Mouse (Mus musculus) neural tube, embryonic 15.5 days (tissue): Measurements from ENCODE around the gene Dapk2. TPM values are rescaled to one million over a fixed set of nuclear protein-coding genes. Genes with fewer than 3 reads are reported as not detected.

Experiments
- ATAC-seq: fragments of 200-750 bp; cut with Nextera tagmentation; 2 replicates; pipeline ENCODE4 v1.8.0; 2017; ENCODE audit warnings: mild to moderate bottlenecking, moderate TSS enrichment, moderate library complexity; ENCODE audit not compliant: low FRiP score
- H3K27ac ChIP-seq: fragments of 300-500 bp; sonication (generic); replicated peaks from 2 replicates; pipeline ENCODE4 v1.5.1; 2015; ENCODE audit warnings: mild to moderate bottlenecking, inconsistent platforms
- H3K27me3 ChIP-seq: fragments of 300-500 bp; sonication (generic); replicated peaks from 2 replicates; pipeline ENCODE4 v1.6.1; 2015; ENCODE audit warnings: inconsistent platforms
- H3K36me3 ChIP-seq: fragments of 300-500 bp; sonication (generic); 2 replicates; pipeline ENCODE4 v1.6.1; 2015; ENCODE audit warnings: inconsistent platforms
- H3K4me1 ChIP-seq: fragments of 300-500 bp; sonication (generic); 2 replicates; pipeline ENCODE4 v1.6.1; 2015; ENCODE audit warnings: inconsistent platforms
- H3K4me2 ChIP-seq: fragments of 300-500 bp; sonication (generic); 2 replicates; pipeline ENCODE4 v1.6.1; 2015; ENCODE audit warnings: inconsistent platforms, mild to moderate bottlenecking, moderate library complexity
- H3K4me3 ChIP-seq: fragments of 300-500 bp; sonication (generic); replicated peaks from 2 replicates; pipeline ENCODE4 v1.5.1; 2015; ENCODE audit warnings: mild to moderate bottlenecking, inconsistent platforms
- H3K9ac ChIP-seq: fragments of 300-500 bp; sonication (generic); replicated peaks from 2 replicates; pipeline ENCODE4 v1.6.1; 2015; ENCODE audit warnings: mild to moderate bottlenecking, inconsistent platforms
- H3K9me3 ChIP-seq: fragments of 300-500 bp; sonication (generic); replicated peaks from 2 replicates; pipeline ENCODE4 v1.6.1; 2016; ENCODE audit warnings: inconsistent platforms
- WGBS: fragments of 180-500 bp; shearing (Covaris S2); methylation state at CpG from one replicate; pipeline ENCODE4 v1.1.7; 2015; ENCODE audit warnings: mixed read lengths; 5-methylcytosine and 5-hydroxymethylcytosine counted together
- polyA plus RNA-seq: library from polyadenylated mRNA; unstranded; fragments of >200 nt; fragmentation: Nextera tagmentation; extraction: Ambion mirVana; gene quantifications from 2 replicates; pipeline ENCODE4 v1.2.1, GENCODE M21; 2015

Gene Dapk2
- polyA plus RNA-seq, 1 experiment from 2014 or later: 0.69 TPM

DNA sequence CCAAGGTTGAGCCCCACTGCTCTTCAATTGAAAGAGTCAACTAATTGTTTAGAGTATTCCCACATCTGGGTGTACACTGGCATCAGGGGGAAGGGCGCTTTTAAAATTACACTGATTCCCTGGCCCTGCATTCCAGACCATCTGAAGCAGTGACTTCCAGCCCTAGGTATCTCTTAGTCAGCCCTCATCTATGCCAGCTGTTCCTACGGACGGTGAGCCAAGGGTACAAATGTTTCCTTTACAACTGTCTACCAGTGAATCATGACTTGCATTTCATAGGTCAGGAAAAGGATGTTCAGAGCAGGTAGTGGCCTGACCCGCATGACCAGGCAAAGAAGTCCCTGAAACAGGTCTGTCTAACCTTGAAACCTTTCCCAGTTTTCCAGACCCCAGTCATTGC lies 59.9 kb downstream of the Dapk2 start:
- no peak for ATAC-seq

DNA sequence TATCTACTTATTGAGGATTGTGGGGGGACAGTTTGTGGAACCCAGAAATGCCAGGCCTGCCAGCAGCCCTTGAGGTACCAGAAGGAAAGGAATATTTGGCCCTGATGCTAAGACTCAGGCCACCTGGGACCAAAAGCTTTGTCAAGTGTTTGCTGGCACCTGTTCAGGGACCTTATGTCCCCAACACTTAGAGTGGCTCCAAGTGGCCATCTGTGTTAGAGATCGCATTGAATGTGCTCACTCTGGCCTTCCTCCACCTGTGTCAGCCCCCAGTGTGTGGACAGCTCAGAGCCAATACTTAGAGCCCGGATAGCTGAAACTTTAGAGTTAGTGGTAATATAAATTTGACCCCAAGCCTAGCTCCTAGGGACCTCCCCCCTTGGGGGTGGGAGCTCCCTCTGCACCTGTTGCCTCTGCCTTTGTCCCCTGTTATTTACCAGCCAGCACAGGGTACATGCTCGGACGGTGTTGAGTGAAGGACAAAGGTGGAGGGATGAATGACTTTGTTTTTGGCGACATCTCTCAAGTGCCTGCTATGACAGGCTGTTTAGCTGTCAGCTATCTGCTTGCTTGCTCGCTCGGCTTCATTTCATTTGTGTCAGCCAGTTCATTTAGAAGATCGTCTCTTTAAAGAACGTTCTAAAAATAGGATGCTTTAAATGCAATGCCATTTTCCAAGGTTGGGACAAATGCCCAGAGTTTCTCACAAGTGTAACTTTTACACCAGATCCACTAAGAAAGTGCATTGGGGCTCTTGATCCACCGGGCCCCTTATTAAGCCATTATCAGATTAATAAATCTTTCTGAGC lies 61.1 kb downstream of the Dapk2 start:
- H3K36me3 ChIP-seq: no peaks in the 10 kb centered on the region
- H3K4me2 ChIP-seq: no peak overlapping the region
- ATAC-seq: no peak
- H3K9ac ChIP-seq: no peak overlapping the region
- no peaks in the 10 kb centered on the region for H3K27me3 ChIP-seq
- whole genome bisulfite sequencing: 69% methylated on average over 10 of the region's 10 CpGs
- H3K9me3 ChIP-seq: no peaks in the 10 kb centered on the region
- no peaks in the 10 kb centered on the region for H3K4me1 ChIP-seq
- no peak overlapping the region for H3K27ac ChIP-seq
- H3K4me3 ChIP-seq: no peak overlapping the region

More for the DNA sequence above, 59.9 kb downstream of the Dapk2 start:
- no peak overlapping the region for H3K27ac ChIP-seq
- WGBS: 84% methylated on average over 4 of the region's 4 CpGs
- no peak overlapping the region for H3K4me2 ChIP-seq
- no peaks in the 10 kb centered on the region for H3K36me3 ChIP-seq
- H3K9ac ChIP-seq: no peak overlapping the region
- H3K27me3 ChIP-seq: no peaks in the 10 kb centered on the region
- H3K4me3 ChIP-seq: no peak overlapping the region
- no peaks in the 10 kb centered on the region for H3K9me3 ChIP-seq
- no peaks in the 10 kb centered on the region for H3K4me1 ChIP-seq

DNA sequence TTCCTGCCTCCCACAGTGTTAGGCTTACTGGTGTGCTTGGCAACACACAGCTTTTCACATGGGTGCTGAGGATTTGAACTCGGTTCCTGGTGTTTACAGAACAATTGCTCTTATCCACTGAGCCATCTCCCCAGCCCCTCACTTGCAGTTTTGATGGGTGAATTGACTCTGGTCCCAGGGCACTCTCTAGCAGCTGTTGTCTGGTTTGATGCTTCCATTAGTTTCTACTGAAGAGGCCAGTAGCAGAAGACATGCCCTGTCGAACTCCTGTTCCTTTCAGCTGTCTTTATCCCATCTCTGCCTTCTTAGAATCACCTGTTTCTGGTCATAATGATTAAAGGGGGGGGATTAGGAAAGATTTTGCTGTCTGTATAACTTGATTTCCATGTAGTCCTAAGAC lies 65.8 kb downstream of the Dapk2 start:
- H3K9me3 ChIP-seq: no peaks in the 10 kb centered on the region
- no peak overlapping the region for H3K9ac ChIP-seq
- no peak for ATAC-seq
- no peak overlapping the region for H3K4me2 ChIP-seq
- H3K4me1 ChIP-seq: no peaks in the 10 kb centered on the region
- H3K36me3 ChIP-seq: no peaks in the 10 kb centered on the region
- no peak overlapping the region for H3K4me3 ChIP-seq
- WGBS: 82% methylated on average over 2 of the region's 2 CpGs
- no peak overlapping the region for H3K27ac ChIP-seq
- no peaks in the 10 kb centered on the region for H3K27me3 ChIP-seq

DNA sequence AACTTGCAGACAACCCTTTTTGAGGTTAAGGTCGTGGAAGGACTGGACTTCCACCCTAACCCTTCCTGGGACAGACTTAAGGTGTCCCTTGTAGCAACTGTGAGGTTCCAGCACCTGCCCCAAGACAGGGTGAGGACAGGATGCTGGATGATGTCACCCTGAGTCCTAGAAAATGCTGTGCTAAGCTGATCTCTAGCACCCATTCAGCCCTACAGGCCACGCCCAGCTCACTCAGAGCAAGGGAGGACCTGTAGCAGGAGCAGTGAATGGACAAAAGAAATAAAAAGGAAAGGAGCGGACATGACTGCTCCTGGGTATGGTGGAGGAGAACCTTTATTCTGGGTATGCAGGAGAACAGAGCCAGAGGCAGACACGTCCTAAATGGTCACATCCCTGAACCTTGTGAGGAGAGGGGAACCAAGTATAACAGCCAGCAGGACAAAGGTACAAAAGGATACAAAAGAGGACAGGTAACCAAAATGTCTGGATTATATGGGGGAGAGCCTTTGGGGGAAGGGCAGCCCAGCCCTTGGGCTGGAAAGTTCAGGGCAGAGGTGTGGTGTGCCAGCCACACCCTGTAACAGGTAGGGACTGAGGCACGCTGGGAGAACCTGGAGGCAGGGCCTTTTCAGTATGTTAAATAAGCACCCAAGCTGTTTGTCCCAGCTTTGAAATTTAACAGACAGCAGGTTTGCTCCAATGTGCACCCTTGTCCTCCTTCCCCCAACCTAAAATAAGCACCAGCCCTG lies 67.9 kb downstream of the Dapk2 start:
- H3K4me2 ChIP-seq: no peak overlapping the region
- H3K9ac ChIP-seq: no peak overlapping the region
- WGBS: 74% methylated on average over 5 of the region's 5 CpGs
- ATAC-seq: no peak
- H3K27ac ChIP-seq: no peak overlapping the region
- H3K9me3 ChIP-seq: no peaks in the 10 kb centered on the region
- no peaks in the 10 kb centered on the region for H3K27me3 ChIP-seq
- H3K4me1 ChIP-seq: no peaks in the 10 kb centered on the region
- no peaks in the 10 kb centered on the region for H3K36me3 ChIP-seq
- no peak overlapping the region for H3K4me3 ChIP-seq

DNA sequence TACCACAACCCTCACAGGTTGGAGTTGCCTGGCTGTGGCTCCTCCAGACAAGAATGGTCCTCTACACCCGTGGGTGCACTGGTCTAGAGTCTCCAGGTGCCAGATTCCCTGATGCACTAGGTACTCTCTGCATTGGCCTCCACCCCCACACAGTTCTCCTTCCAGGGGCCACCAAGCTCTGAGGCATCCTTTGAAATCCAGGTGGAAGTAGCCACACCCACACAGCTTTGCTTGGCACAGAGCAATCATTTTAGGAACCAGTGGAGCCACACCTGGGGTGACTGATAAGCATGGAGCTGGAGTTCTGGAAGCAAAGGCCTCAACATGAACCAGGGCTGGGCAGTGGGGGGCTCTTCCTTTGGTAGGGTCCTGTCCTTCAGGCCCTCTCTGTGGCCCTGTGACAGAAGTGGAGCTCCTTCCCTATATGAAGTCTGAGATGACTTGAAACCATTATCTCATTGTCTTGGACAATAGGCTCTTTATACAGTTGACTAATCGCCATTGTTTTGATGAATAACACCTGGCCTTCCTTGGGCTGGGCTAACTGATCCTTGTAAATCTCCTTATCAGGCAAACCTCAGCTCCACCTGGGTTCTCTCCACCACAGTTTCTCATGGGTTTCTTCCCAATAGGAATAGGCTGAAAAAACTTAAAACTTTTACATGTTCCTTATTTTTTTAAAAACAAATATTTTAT lies 70.6 kb downstream of the Dapk2 start:
- WGBS: 67% methylated on average over 2 of the region's 2 CpGs
- Histone ChIP-seq H3K27me3 (no peaks in the 10 kb centered on the region), H3K4me1 (no peaks in the 10 kb centered on the region), H3K4me3 (no peak overlapping the region), H3K36me3 (no peaks in the 10 kb centered on the region), H3K27ac (no peak overlapping the region), H3K9me3 (no peaks in the 10 kb centered on the region), H3K9ac (no peak overlapping the region), H3K4me2 (no peak overlapping the region)
- ATAC-seq: no peak

DNA sequence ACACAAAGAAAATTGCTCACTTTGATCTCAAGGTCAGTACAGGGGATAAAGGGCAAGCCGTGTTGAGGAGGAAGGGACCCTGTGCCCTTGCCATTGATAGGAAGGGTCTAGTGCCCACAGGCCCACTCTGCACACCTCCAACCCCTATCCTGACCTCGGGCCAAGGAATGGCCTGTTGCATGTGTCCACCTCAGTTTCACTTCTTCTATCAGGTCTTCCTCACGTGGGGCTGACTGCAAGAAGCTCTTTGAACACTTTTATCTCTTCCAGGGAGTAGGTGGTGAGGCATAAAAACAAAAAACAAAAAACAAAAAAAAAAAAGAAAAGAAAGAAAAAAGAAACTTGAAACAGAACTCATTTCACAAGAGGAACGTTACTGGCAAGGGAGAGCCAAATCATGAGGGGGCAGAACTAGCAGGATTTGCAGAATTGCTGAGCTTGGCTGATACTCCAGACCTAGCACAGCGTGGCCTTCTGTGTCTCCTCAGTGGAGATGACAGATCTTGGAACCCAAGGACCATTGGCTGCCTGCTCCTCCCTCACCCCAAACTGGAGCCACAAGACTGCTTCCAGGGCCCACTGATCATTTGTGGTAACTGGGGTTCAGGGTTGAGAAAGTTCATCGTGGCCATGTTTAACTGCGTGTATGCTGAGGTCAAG lies 73.9 kb downstream of the Dapk2 start:
- no peak for ATAC-seq
- Histone ChIP-seq H3K36me3 (no peaks in the 10 kb centered on the region), H3K27me3 (no peaks in the 10 kb centered on the region), H3K4me2 (no peak overlapping the region), H3K9ac (no peak overlapping the region), H3K27ac (no peak overlapping the region), H3K9me3 (no peaks in the 10 kb centered on the region), H3K4me3 (no peak overlapping the region), H3K4me1 (no peaks in the 10 kb centered on the region)
- 69% methylated on average over 7 of the region's 7 CpGs for WGBS

DNA sequence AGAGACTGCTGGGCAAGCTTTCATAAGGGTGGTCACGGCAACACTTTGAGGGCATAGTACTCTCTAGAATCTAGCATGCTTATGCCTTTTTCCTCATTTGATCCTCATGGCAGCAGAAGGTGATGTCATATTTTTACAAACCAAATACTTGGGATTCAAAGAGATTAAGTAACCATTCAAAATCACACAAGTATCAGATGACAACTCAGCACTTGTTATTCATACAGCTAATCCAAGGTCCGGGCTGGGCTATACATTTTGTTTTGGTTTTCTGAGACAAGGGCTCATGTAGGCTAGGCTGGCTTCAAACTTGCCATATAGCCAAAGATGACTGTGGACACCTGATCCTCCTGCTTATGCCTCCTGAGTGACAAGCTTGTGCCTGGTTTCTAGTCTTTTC lies 78.6 kb downstream of the Dapk2 start:
- Histone ChIP-seq H3K4me3 (no peak overlapping the region), H3K4me1 (no peaks in the 10 kb centered on the region), H3K36me3 (no peaks in the 10 kb centered on the region), H3K9ac (no peak overlapping the region), H3K27ac (no peak overlapping the region), H3K9me3 (no peaks in the 10 kb centered on the region), H3K4me2 (no peak overlapping the region), H3K27me3 (no peaks in the 10 kb centered on the region)
- WGBS: 75% methylated on average over 2 of the region's 2 CpGs
- no peak for ATAC-seq

DNA sequence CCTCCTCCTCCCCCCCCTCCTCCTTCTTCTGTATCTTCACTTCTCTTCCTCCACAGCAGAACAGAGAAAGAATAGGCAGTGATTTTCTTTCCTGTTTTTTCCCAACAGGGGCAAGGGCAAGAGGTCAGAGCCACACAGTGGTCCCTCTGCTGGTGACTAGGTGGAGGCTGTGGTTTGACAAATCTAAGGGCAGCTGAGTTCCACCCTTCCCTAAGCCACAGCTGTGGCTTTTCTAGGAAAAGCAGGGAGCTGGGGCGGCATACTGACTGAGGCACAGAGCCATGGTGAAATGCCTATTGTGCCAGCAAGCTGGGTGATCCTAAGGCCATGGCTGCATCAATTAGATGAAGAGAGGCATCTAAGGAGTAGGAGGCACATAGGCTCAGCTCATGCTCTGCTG lies 79.7 kb downstream of the Dapk2 start:
- no peak overlapping the region for H3K4me2 ChIP-seq
- WGBS: 54% methylated on average over 1 of the region's 1 CpGs
- no peaks in the 10 kb centered on the region for H3K4me1 ChIP-seq
- no peak for ATAC-seq
- no peak overlapping the region for H3K4me3 ChIP-seq
- no peak overlapping the region for H3K27ac ChIP-seq
- H3K9ac ChIP-seq: no peak overlapping the region
- H3K36me3 ChIP-seq: no peaks in the 10 kb centered on the region
- H3K9me3 ChIP-seq: no peaks in the 10 kb centered on the region
- no peaks in the 10 kb centered on the region for H3K27me3 ChIP-seq

DNA sequence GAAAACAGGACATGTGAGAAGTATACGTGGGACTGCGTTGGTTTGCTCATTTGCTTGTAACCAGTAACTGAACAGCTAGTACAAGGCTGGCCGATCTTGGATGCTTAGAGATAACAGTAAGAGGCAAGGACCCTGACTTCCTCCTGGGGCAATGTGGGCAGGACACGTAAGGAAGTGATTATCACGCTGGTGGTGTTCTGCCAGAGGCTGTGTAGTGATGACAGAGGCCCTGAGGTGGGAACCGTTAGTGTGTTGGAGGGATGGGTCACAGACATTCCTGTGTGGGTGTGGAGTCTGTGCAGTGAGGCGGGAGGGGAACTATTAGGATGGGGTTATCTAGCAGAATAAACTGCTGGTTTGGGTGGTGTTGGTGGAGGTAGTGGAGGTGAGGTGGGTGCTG lies 81.2 kb downstream of the Dapk2 start:
- Histone ChIP-seq H3K4me3 (no peak overlapping the region), H3K9ac (no peak overlapping the region), H3K4me2 (no peak overlapping the region), H3K27ac (no peak overlapping the region), H3K4me1 (no peaks in the 10 kb centered on the region), H3K9me3 (no peaks in the 10 kb centered on the region), H3K36me3 (no peaks in the 10 kb centered on the region), H3K27me3 (no peaks in the 10 kb centered on the region)
- WGBS: 87% methylated on average over 7 of the region's 7 CpGs
- no peak for ATAC-seq

DNA sequence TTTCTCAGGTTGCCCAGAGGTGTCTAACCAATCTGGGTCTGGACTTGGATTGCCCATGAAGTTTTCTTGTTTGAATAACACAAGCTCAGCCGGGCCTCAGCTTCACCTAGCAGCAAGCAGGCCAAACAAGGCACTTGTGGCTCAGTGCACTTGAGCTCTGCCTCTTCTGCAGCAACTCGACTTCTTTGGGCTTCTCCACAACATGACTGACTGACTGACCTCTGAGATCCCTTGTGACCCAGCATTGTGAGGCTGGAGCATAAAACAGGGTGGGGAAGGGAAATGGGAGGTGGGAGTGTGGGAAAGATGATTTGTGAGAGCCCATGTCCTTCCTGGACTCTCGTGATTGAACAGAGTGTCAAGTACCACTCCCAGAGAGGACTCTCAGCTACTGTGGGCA lies 81.7 kb downstream of the Dapk2 start:
- Histone ChIP-seq H3K4me2 (no peak overlapping the region), H3K27me3 (no peaks in the 10 kb centered on the region), H3K9me3 (no peaks in the 10 kb centered on the region), H3K36me3 (no peaks in the 10 kb centered on the region), H3K4me1 (no peaks in the 10 kb centered on the region), H3K9ac (no peak overlapping the region), H3K27ac (no peak overlapping the region), H3K4me3 (no peak overlapping the region)
- WGBS: 77% methylated on average over 3 of the region's 3 CpGs
- no peak for ATAC-seq

DNA sequence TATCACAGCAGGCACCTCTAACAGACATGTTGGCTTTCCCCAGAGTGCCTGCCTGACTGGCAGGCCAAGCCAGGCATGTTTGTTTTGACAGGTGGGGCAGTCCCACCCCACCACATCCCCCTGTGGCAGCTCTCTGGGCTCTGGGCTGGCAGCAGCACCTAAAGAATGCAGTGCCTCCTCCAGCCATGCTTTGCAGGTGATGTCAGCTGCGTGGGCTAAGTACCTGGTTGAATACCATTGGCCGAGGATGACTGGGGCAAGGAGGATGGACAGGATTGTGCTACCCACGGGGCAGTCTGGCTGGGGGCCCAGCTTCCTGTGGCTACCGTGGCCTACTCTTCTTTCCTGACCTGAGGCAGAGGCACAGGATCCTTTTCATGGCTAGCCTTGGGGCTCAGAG lies 82.5 kb downstream of the Dapk2 start:
- Histone ChIP-seq H3K4me2 (no peak overlapping the region), H3K27ac (no peak overlapping the region), H3K4me3 (no peak overlapping the region), H3K4me1 (no peaks in the 10 kb centered on the region), H3K9me3 (no peaks in the 10 kb centered on the region), H3K9ac (no peak overlapping the region), H3K27me3 (no peaks in the 10 kb centered on the region), H3K36me3 (no peaks in the 10 kb centered on the region)
- 72% methylated on average over 4 of the region's 4 CpGs for WGBS
- ATAC-seq: no peak
